Comparison of ENCODE assay signal across 46 mouse cellular contexts in genomic region chr14:50356725-50357124, GRCm38 (mm10). TPM values are rescaled to one million over a fixed set of nuclear protein-coding genes. Genes with fewer than 3 reads are reported as not detected.
"Had no signal": no experiment of that assay in that cellular context is flagged by ENCODE, and none has a peak within 500 bp of the region (broad histone marks: within the 10 kb centered on the region; RNA-seq: fewer than 3 reads in every experiment).

No protein-coding gene starts in this region.

- H3K4me2 ChIP-seq: limb, embryonic 12.5 days; limb, embryonic 13.5 days; limb, embryonic 15.5 days; liver, embryonic 11.5 days; liver, embryonic 13.5 days; liver, embryonic 15.5 days; lung, embryonic 14.5 days; lung, embryonic 15.5 days; midbrain, embryonic 11.5 days; midbrain, embryonic 12.5 days; midbrain, embryonic 13.5 days; midbrain, embryonic 15.5 days; neural tube, embryonic 12.5 days had no signal

- H3K4me3 ChIP-seq: left cerebral cortex, adult 2 months; limb, embryonic 10.5 days; limb, embryonic 12.5 days; limb, embryonic 13.5 days; limb, embryonic 15.5 days; liver, embryonic 13.5 days; liver, embryonic 15.5 days; lung, embryonic 15.5 days; megakaryocyte, embryonic 14.5 days; midbrain, embryonic 10.5 days; midbrain, embryonic 12.5 days; midbrain, embryonic 13.5 days; midbrain, embryonic 15.5 days; myocyte; neural tube, embryonic 12.5 days had no signal

- H3K27me3 ChIP-seq: limb, embryonic 12.5 days; limb, embryonic 13.5 days; limb, embryonic 15.5 days; liver, embryonic 13.5 days; liver, embryonic 15.5 days; lung, embryonic 15.5 days; megakaryocyte, embryonic 14.5 days; midbrain, embryonic 12.5 days; midbrain, embryonic 13.5 days; midbrain, embryonic 15.5 days; neural tube, embryonic 12.5 days had no signal

- DNase-seq: left cerebral cortex, postnatal 4 days; liver, embryonic 13.5 days; lung, adult 18-20 months; lung, adult 2 months; lung, embryonic 14.5 days; lung, postnatal 10 days; lung, postnatal 14 days; lung, postnatal 36 days; lung, postnatal 4 days; midbrain, embryonic 14.5 days had no signal

- ATAC-seq: lung, postnatal 0 days; midbrain, embryonic 13.5 days; midbrain, embryonic 15.5 days; midbrain, embryonic 16.5 days had no signal

- H3K27ac ChIP-seq: left cerebral cortex, adult 2 months; limb, embryonic 10.5 days; limb, embryonic 12.5 days; limb, embryonic 13.5 days; limb, embryonic 15.5 days; liver, embryonic 13.5 days; liver, embryonic 14.5 days; liver, embryonic 15.5 days; lung, embryonic 15.5 days; macrophage; midbrain, embryonic 10.5 days; midbrain, embryonic 12.5 days; midbrain, embryonic 13.5 days; midbrain, embryonic 15.5 days; neural tube, embryonic 12.5 days had no signal

- H3K9ac ChIP-seq: limb, embryonic 12.5 days; limb, embryonic 13.5 days; limb, embryonic 15.5 days; liver, embryonic 13.5 days; liver, embryonic 14.5 days; liver, embryonic 15.5 days; lung, embryonic 14.5 days; lung, embryonic 15.5 days; midbrain, embryonic 12.5 days; midbrain, embryonic 13.5 days; midbrain, embryonic 15.5 days; neural tube, embryonic 12.5 days had no signal

- H3K9me3 ChIP-seq: limb, embryonic 10.5 days; limb, embryonic 12.5 days; limb, embryonic 13.5 days; limb, embryonic 15.5 days; liver, embryonic 13.5 days; liver, embryonic 15.5 days; lung, embryonic 15.5 days; megakaryocyte, embryonic 14.5 days; midbrain, embryonic 10.5 days; midbrain, embryonic 13.5 days; midbrain, embryonic 15.5 days; neural tube, embryonic 12.5 days had no signal

- H3K4me1 ChIP-seq: limb, embryonic 10.5 days; limb, embryonic 12.5 days; limb, embryonic 13.5 days; limb, embryonic 15.5 days; liver, embryonic 13.5 days; liver, embryonic 15.5 days; lung, embryonic 15.5 days; megakaryocyte, embryonic 14.5 days; midbrain, embryonic 10.5 days; midbrain, embryonic 12.5 days; midbrain, embryonic 13.5 days; midbrain, embryonic 15.5 days; neural tube, embryonic 12.5 days had no signal

- H3K36me3 ChIP-seq: limb, embryonic 10.5 days; limb, embryonic 12.5 days; limb, embryonic 13.5 days; limb, embryonic 15.5 days; liver, embryonic 13.5 days; liver, embryonic 15.5 days; lung, embryonic 15.5 days; midbrain, embryonic 10.5 days; midbrain, embryonic 12.5 days; midbrain, embryonic 13.5 days; midbrain, embryonic 15.5 days; neural tube, embryonic 12.5 days had no signal

RNA-seq across cellular contexts. Expression of gene Tlr11, which starts 1.0 kb away (rescaled TPM):
- total RNA-seq: left cerebral cortex, adult 18-20 months; left cerebral cortex, adult 2 months; left cerebral cortex, adult 8-10 months; left cerebral cortex, postnatal 10 days; left cerebral cortex, postnatal 14 days; left cerebral cortex, postnatal 25 days; left cerebral cortex, postnatal 36 days; left cerebral cortex, postnatal 4 days; megakaryocyte-erythroid progenitor cell, adult 5-6 weeks; midbrain, postnatal 0 days; monocyte, adult 5-6 weeks had no signal
- polyA plus RNA-seq: limb, embryonic 10.5 days; limb, embryonic 11.5 days; limb, embryonic 12.5 days; limb, embryonic 13.5 days; limb, embryonic 15.5 days; liver, embryonic 11.5 days; liver, embryonic 13.5 days; lung, embryonic 14.5 days; lung, embryonic 15.5 days; lung, embryonic 16.5 days; midbrain, embryonic 10.5 days; midbrain, embryonic 11.5 days; midbrain, embryonic 12.5 days; midbrain, embryonic 13.5 days; midbrain, embryonic 14.5 days; midbrain, embryonic 15.5 days; midbrain, embryonic 16.5 days; midbrain, postnatal 0 days; myocyte; neural tube, embryonic 11.5 days; neural tube, embryonic 12.5 days had no signal

RNA-seq across cellular contexts. Expression of gene Olfr735, which starts 8.1 kb away (rescaled TPM):
- total RNA-seq: left cerebral cortex, adult 18-20 months; left cerebral cortex, adult 2 months; left cerebral cortex, adult 8-10 months; left cerebral cortex, postnatal 10 days; left cerebral cortex, postnatal 14 days; left cerebral cortex, postnatal 25 days; left cerebral cortex, postnatal 36 days; megakaryocyte progenitor cell, adult 5-6 weeks; megakaryocyte, adult 5-6 weeks; megakaryocyte-erythroid progenitor cell, adult 5-6 weeks; midbrain, postnatal 0 days; monocyte, adult 5-6 weeks had no signal
- polyA plus RNA-seq: limb, embryonic 10.5 days; limb, embryonic 11.5 days; limb, embryonic 12.5 days; limb, embryonic 13.5 days; limb, embryonic 14.5 days; limb, embryonic 15.5 days; liver, embryonic 11.5 days; liver, embryonic 13.5 days; liver, embryonic 14.5 days; liver, embryonic 15.5 days; liver, embryonic 16.5 days; lung, adult 2 months; lung, embryonic 14.5 days; lung, embryonic 15.5 days; lung, embryonic 16.5 days; lung, postnatal 0 days; macrophage; midbrain, embryonic 10.5 days; midbrain, embryonic 11.5 days; midbrain, embryonic 12.5 days; midbrain, embryonic 13.5 days; midbrain, embryonic 14.5 days; midbrain, embryonic 15.5 days; midbrain, embryonic 16.5 days; midbrain, postnatal 0 days; myocyte; neural tube, embryonic 11.5 days; neural tube, embryonic 12.5 days had no signal

RNA-seq across cellular contexts. Expression of gene Olfr736, which starts 24.2 kb away (rescaled TPM):
- total RNA-seq: left cerebral cortex, adult 18-20 months; left cerebral cortex, adult 2 months; left cerebral cortex, adult 8-10 months; left cerebral cortex, postnatal 10 days; left cerebral cortex, postnatal 14 days; left cerebral cortex, postnatal 25 days; left cerebral cortex, postnatal 36 days; left cerebral cortex, postnatal 4 days; megakaryocyte progenitor cell, adult 5-6 weeks; megakaryocyte, adult 5-6 weeks; megakaryocyte-erythroid progenitor cell, adult 5-6 weeks; midbrain, postnatal 0 days; monocyte, adult 5-6 weeks had no signal
- polyA plus RNA-seq: limb, embryonic 10.5 days; limb, embryonic 11.5 days; limb, embryonic 12.5 days; limb, embryonic 13.5 days; limb, embryonic 14.5 days; limb, embryonic 15.5 days; liver, embryonic 11.5 days; liver, embryonic 13.5 days; liver, embryonic 14.5 days; liver, embryonic 15.5 days; liver, embryonic 16.5 days; lung, adult 2 months; lung, embryonic 14.5 days; lung, embryonic 15.5 days; lung, embryonic 16.5 days; lung, postnatal 0 days; macrophage; midbrain, embryonic 10.5 days; midbrain, embryonic 11.5 days; midbrain, embryonic 12.5 days; midbrain, embryonic 13.5 days; midbrain, embryonic 14.5 days; midbrain, embryonic 15.5 days; midbrain, embryonic 16.5 days; midbrain, postnatal 0 days; myocyte; neural tube, embryonic 11.5 days; neural tube, embryonic 12.5 days had no signal

RNA-seq across cellular contexts. Expression of gene Olfr734, which starts 30.2 kb away (rescaled TPM):
- total RNA-seq: left cerebral cortex, adult 18-20 months; left cerebral cortex, adult 2 months; left cerebral cortex, adult 8-10 months; left cerebral cortex, postnatal 10 days; left cerebral cortex, postnatal 14 days; left cerebral cortex, postnatal 25 days; left cerebral cortex, postnatal 36 days; left cerebral cortex, postnatal 4 days; megakaryocyte progenitor cell, adult 5-6 weeks; megakaryocyte, adult 5-6 weeks; megakaryocyte-erythroid progenitor cell, adult 5-6 weeks; midbrain, postnatal 0 days; monocyte, adult 5-6 weeks had no signal
- polyA plus RNA-seq: limb, embryonic 10.5 days; limb, embryonic 11.5 days; limb, embryonic 12.5 days; limb, embryonic 13.5 days; limb, embryonic 14.5 days; limb, embryonic 15.5 days; liver, embryonic 11.5 days; liver, embryonic 13.5 days; liver, embryonic 14.5 days; liver, embryonic 15.5 days; liver, embryonic 16.5 days; lung, adult 2 months; lung, embryonic 14.5 days; lung, embryonic 15.5 days; lung, embryonic 16.5 days; lung, postnatal 0 days; macrophage; midbrain, embryonic 10.5 days; midbrain, embryonic 11.5 days; midbrain, embryonic 12.5 days; midbrain, embryonic 13.5 days; midbrain, embryonic 14.5 days; midbrain, embryonic 15.5 days; midbrain, embryonic 16.5 days; midbrain, postnatal 0 days; myocyte; neural tube, embryonic 11.5 days; neural tube, embryonic 12.5 days had no signal

RNA-seq across cellular contexts. Expression of gene Olfr738, which starts 50.6 kb away (rescaled TPM):
- total RNA-seq: left cerebral cortex, adult 18-20 months; left cerebral cortex, adult 2 months; left cerebral cortex, adult 8-10 months; left cerebral cortex, postnatal 10 days; left cerebral cortex, postnatal 14 days; left cerebral cortex, postnatal 25 days; left cerebral cortex, postnatal 36 days; left cerebral cortex, postnatal 4 days; megakaryocyte progenitor cell, adult 5-6 weeks; megakaryocyte, adult 5-6 weeks; megakaryocyte-erythroid progenitor cell, adult 5-6 weeks; midbrain, postnatal 0 days; monocyte, adult 5-6 weeks had no signal
- polyA plus RNA-seq: limb, embryonic 10.5 days; limb, embryonic 11.5 days; limb, embryonic 12.5 days; limb, embryonic 13.5 days; limb, embryonic 14.5 days; limb, embryonic 15.5 days; liver, embryonic 11.5 days; liver, embryonic 13.5 days; liver, embryonic 14.5 days; liver, embryonic 15.5 days; liver, embryonic 16.5 days; lung, adult 2 months; lung, embryonic 14.5 days; lung, embryonic 15.5 days; lung, embryonic 16.5 days; lung, postnatal 0 days; macrophage; midbrain, embryonic 10.5 days; midbrain, embryonic 11.5 days; midbrain, embryonic 12.5 days; midbrain, embryonic 13.5 days; midbrain, embryonic 14.5 days; midbrain, embryonic 15.5 days; midbrain, embryonic 16.5 days; midbrain, postnatal 0 days; myocyte; neural tube, embryonic 11.5 days; neural tube, embryonic 12.5 days had no signal
